Mouse (Mus musculus): Measurements from ENCODE around the gene Capzb.

GRCm38 (mm10) chr4:139206353-139207045 lies 13.8 kb downstream of the Capzb start:
- TF ChIP-seq CTCF (IDR thresholded peaks at IDR 0.05; ENCODE audit: borderline replicate concordance, extremely low read depth, insufficient read depth, insufficient read length), result no peak
- TF ChIP-seq POLR2A (IDR thresholded peaks at IDR 0.05; ENCODE audit: borderline replicate concordance, extremely low read depth, insufficient read depth, insufficient read length, poor library complexity, severe bottlenecking), result no peak

Measured in brain, embryonic 14.5 days (tissue).